Mouse (Mus musculus) MEL (cell line): ENCODE results near the gene Krt78.

Experiments
- CHD1 ChIP-seq: IDR thresholded peaks from 2 replicates; pipeline ENCODE4 v1.6.1; 2012; ENCODE audit warnings: low read depth, mild to moderate bottlenecking, inconsistent platforms, low read length, improper control_type of control experiment
- CTCF ChIP-seq, 3 experiments: IDR thresholded peaks in 2 of 3; conservative IDR thresholded peaks in 1 of 3; 2 replicates each; pipeline ENCODE4 v1.5.1; 2011 to 2012; ENCODE audit warnings: low read length in 3 of 3, low read depth in 2 of 3, mild to moderate bottlenecking in 2 of 3, improper control_type of control experiment in 1 of 3, inconsistent platforms in 1 of 3, mixed read lengths in 1 of 3, moderate library complexity in 1 of 3; ENCODE audit not compliant: control insufficient read depth in 1 of 3, insufficient read depth in 1 of 3, poor library complexity in 1 of 3, severe bottlenecking in 1 of 3
- EP300 ChIP-seq, 2 experiments: IDR thresholded peaks; 2 replicates each; pipeline ENCODE4 v1.6.1; 2011; ENCODE audit warnings: improper control_type of control experiment in 2 of 2, low read length in 2 of 2, low read depth in 1 of 2, mild to moderate bottlenecking in 1 of 2
- ETS1 ChIP-seq: IDR thresholded peaks from 2 replicates; pipeline ENCODE4 v1.6.1; 2012; ENCODE audit warnings: low read depth, mild to moderate bottlenecking, inconsistent platforms, low read length, improper control_type of control experiment, moderate library complexity
- MAX ChIP-seq: IDR thresholded peaks from 2 replicates; pipeline ENCODE4 v1.6.1; 2011; ENCODE audit warnings: low read length, improper control_type of control experiment
- MEF2A ChIP-seq: IDR thresholded peaks from 2 replicates; pipeline ENCODE4 v1.6.1; 2014; ENCODE audit warnings: low read depth, mild to moderate bottlenecking, inconsistent platforms, low read length, improper control_type of control experiment; ENCODE audit not compliant: poor library complexity, insufficient replicate concordance, severe bottlenecking; ENCODE audit errors: extremely low read depth
- MYC ChIP-seq: IDR thresholded peaks from 2 replicates; pipeline ENCODE4 v1.6.1; 2011; ENCODE audit warnings: low read depth, mild to moderate bottlenecking, low read length, improper control_type of control experiment, moderate library complexity
- POLR2A ChIP-seq, 2 experiments: IDR thresholded peaks; 2 replicates each; pipeline ENCODE4 v1.6.1; 2011 to 2012; ENCODE audit warnings: low read length in 2 of 2, mild to moderate bottlenecking in 2 of 2, control low read depth in 1 of 2, improper control_type of control experiment in 1 of 2, low read depth in 1 of 2, moderate library complexity in 1 of 2; ENCODE audit not compliant: control insufficient read depth in 1 of 2, insufficient read depth in 1 of 2, poor library complexity in 1 of 2
- POLR2AphosphoS2 ChIP-seq: IDR thresholded peaks from 2 replicates; pipeline ENCODE4 v1.6.1; 2011; ENCODE audit warnings: low read length, improper control_type of control experiment
- POLR2AphosphoS5 ChIP-seq: IDR thresholded peaks from 2 replicates; pipeline ENCODE4 v1.6.1; 2012; ENCODE audit warnings: low read depth, borderline replicate concordance, mild to moderate bottlenecking, inconsistent platforms, low read length, moderate library complexity, mixed read lengths
- SIN3A ChIP-seq: IDR thresholded peaks from 2 replicates; pipeline ENCODE4 v1.6.1; 2012; ENCODE audit warnings: low read length, improper control_type of control experiment, inconsistent platforms
- UBTF ChIP-seq: IDR thresholded peaks from 2 replicates; pipeline ENCODE4 v1.6.1; 2012; ENCODE audit warnings: low read depth, mild to moderate bottlenecking, inconsistent platforms, low read length, improper control_type of control experiment, moderate library complexity, borderline replicate concordance; ENCODE audit not compliant: insufficient read depth

DNA sequence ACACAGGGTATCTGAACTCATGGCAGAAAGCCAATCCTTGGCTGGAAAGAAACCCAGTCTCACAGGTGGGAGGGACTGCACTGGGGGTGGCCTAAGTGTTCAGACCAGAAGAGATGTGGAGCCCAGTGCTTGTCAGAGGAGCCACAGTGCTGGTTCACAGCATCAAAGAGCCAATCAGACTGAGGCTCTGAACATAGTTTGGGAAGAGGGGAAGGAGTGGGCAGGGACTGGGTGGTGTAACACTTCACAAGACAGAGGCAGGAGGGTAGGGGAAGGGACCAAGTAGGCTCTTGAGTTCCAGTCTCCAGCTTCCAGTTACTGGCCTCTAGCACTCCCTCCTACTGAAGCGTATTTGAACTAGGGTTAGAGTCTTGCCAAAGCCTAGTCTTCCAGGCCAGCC, 8.7 kb downstream of the Krt78 start:
- TF ChIP-seq CTCF (IDR thresholded peaks at IDR 0.05 in 2 of 3, conservative IDR thresholded peaks at IDR 0.05 in 1 of 3; ENCODE audit: control insufficient read depth in 1 of 3, insufficient read depth in 1 of 3, low read depth in 2 of 3, low read length in 3 of 3, poor library complexity in 1 of 3, severe bottlenecking in 1 of 3) (no peak), ETS1 (no peak), POLR2AphosphoS5 (no peak), POLR2A (IDR thresholded peaks at IDR 0.05; ENCODE audit: control insufficient read depth in 1 of 2, insufficient read depth in 1 of 2, low read depth in 1 of 2, low read length in 2 of 2, poor library complexity in 1 of 2) (no peak), MEF2A (no peak), POLR2AphosphoS2 (no peak), EP300 (IDR thresholded peaks at IDR 0.05; ENCODE audit: low read depth in 1 of 2, low read length in 2 of 2) (no peak), UBTF (no peak), MYC (no peak), SIN3A (no peak), MAX (no peak), CHD1 (no peak)
